Mouse (Mus musculus) forebrain, embryonic 11.5 days (tissue): ENCODE data around the gene Psd. TPM values are rescaled to one million over a fixed set of nuclear protein-coding genes. Genes with fewer than 3 reads are reported as not detected.

Experiments
- ATAC-seq: fragments of 200-750 bp; cut with Nextera tagmentation; replicated peaks from 2 replicates; pipeline ENCODE4 v1.8.0; 2017; ENCODE audit warnings: moderate TSS enrichment; ENCODE audit not compliant: low FRiP score
- DNase-seq: peaks from one replicate; pipeline ENCODE4 v3.0.0-alpha.2; 2017; ENCODE audit warnings: low spot score
- H3K27ac ChIP-seq: fragments of 300-500 bp; sonication (generic); 2 replicates; pipeline ENCODE4 v1.5.1; 2014; ENCODE audit warnings: low read depth, low read length
- H3K27me3 ChIP-seq: fragments of 300-500 bp; sonication (generic); 2 replicates; pipeline ENCODE4 v1.6.1; 2014; ENCODE audit warnings: mild to moderate bottlenecking, low read length, mixed read lengths; ENCODE audit not compliant: control insufficient read depth, insufficient read depth
- H3K36me3 ChIP-seq: fragments of 300-500 bp; sonication (generic); 2 replicates; pipeline ENCODE4 v1.6.1; 2014; ENCODE audit warnings: mild to moderate bottlenecking, low read length, moderate library complexity, mixed read lengths; ENCODE audit not compliant: control insufficient read depth, insufficient read depth
- H3K4me1 ChIP-seq: fragments of 300-500 bp; sonication (generic); replicated peaks from 2 replicates; pipeline ENCODE4 v1.6.1; 2014; ENCODE audit warnings: low read length, mixed read lengths; ENCODE audit not compliant: control insufficient read depth, insufficient read depth
- H3K4me2 ChIP-seq: fragments of 300-500 bp; sonication (generic); 2 replicates; pipeline ENCODE4 v1.6.1; 2014; ENCODE audit warnings: low read depth, mild to moderate bottlenecking, low read length, moderate library complexity, mixed read lengths; ENCODE audit not compliant: severe bottlenecking
- H3K4me3 ChIP-seq: fragments of 300-500 bp; sonication (generic); 2 replicates; pipeline ENCODE4 v1.5.1; 2014; ENCODE audit warnings: low read depth, low read length
- H3K9ac ChIP-seq: fragments of 300-500 bp; sonication (generic); 2 replicates; pipeline ENCODE4 v1.6.1; 2014; ENCODE audit warnings: low read length
- H3K9me3 ChIP-seq: fragments of 300-500 bp; sonication (generic); 2 replicates; pipeline ENCODE4 v1.6.1; 2016; ENCODE audit warnings: low read length, mixed read lengths; ENCODE audit not compliant: control insufficient read depth
- WGBS: fragments of 180-500 bp; shearing (Covaris S2); extraction: QIAGEN DNeasy Blood & Tissue Kit; methylation state at CpG from one replicate; pipeline ENCODE4 v1.1.7; 2014; 5-methylcytosine and 5-hydroxymethylcytosine counted together
- polyA plus RNA-seq: library from polyadenylated mRNA; unstranded; fragments of >200 nt; fragmentation: Nextera tagmentation; extraction: Ambion mirVana; gene quantifications from 2 replicates; pipeline ENCODE4 v1.2.1, GENCODE M21; 2014

Gene Psd
- polyA plus RNA-seq, 1 experiment from 2014 or later = 10.7 TPM

DNA sequence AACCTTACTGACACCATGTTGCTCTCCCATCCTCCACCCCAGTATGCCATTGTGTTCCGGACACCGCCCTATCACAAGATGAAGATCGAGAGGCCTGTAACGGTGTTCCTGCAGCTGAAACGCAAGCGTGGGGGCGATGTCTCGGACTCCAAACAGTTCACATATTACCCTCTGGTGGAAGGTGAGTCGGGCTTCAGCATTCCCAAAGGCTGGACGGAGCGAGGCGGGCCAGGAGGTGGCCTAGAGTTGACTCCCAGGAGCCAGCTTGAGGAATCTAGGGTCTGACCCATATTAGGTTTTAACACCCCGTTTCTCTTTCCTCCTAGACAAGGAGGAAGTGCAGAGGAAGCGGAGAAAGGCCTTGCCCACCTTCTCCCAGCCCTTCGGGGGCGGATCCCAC is 18.7 kb downstream of the Psd start:
- DNase-seq (peak; percentile 55), ATAC-seq (no peak)
- Histone ChIP-seq H3K4me1 (peaks cover 10% of the 10 kb centered on the region), H3K27ac (no peak overlapping the region), H3K9me3 (no peaks in the 10 kb centered on the region), H3K4me3 (no peak overlapping the region; the same call in 1 of the 2 replicates), H3K9ac (0 out of 2 replicates have a peak overlapping the region, but pooled peaks have one; percentile 20), H3K36me3 (no peaks in the 10 kb centered on the region), H3K27me3 (peaks cover 28% of the 10 kb centered on the region), H3K4me2 (peak overlapping the region; percentile 74; the same call in 1 of the 2 replicates)
- 51% methylated on average over 16 of the region's 16 CpGs for WGBS

- ATAC-seq = no peak
- Histone ChIP-seq H3K4me1 (peaks cover 10% of the 10 kb centered on the region), H3K9me3 (no peaks in the 10 kb centered on the region), H3K27ac (no peak overlapping the region), H3K4me2 (no peak overlapping the region), H3K36me3 (no peaks in the 10 kb centered on the region), H3K4me3 (no peak overlapping the region), H3K27me3 (peaks cover 24% of the 10 kb centered on the region), H3K9ac (no peak overlapping the region)
- WGBS = 72% methylated on average over 16 of the region's 16 CpGs
- no peak for DNase-seq
These were observed 19.2 kb downstream of the Psd start for GRCm38 (mm10) chr19:46307781-46308180.

DNA sequence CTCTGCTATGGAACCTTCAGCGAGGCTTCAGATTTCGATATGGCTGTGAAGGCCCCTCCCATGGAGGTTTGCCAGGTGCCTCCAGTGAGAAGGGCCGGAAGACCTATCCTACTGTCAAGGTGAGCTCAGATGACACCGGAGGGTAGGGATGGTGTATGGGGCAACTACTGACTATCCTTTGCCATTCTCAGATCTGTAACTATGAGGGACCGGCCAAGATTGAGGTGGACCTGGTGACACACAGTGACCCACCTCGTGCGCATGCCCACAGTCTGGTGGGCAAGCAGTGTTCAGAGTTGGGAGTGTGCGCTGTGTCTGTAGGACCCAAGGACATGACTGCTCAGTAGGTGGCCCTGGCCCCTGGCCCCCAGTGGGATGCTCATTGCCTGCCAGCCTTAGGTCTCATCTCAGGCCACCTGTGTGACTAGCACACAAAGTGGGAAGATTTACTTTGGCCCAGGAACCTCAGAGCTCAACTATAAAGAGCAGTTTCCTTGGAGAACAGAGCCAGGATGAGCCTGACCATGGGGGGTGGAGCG is 20.1 kb downstream of the Psd start:
- H3K36me3 ChIP-seq = no peaks in the 10 kb centered on the region
- no peak overlapping the region for H3K4me2 ChIP-seq
- H3K9ac ChIP-seq = no peak overlapping the region
- peaks cover 24% of the 10 kb centered on the region for H3K27me3 ChIP-seq
- WGBS = 89% methylated on average over 9 of the region's 9 CpGs
- ATAC-seq (no peak), DNase-seq (no peak)
- no peaks in the 10 kb centered on the region for H3K9me3 ChIP-seq
- H3K27ac ChIP-seq = no peak overlapping the region
- H3K4me3 ChIP-seq = no peak overlapping the region
- H3K4me1 ChIP-seq = peaks cover 10% of the 10 kb centered on the region

GRCm38 (mm10) chr19:46306268-46306610 is 20.7 kb downstream of the Psd start:
- peak; percentile 47 for DNase-seq
- Histone ChIP-seq H3K27ac (no peak overlapping the region), H3K4me2 (peak overlapping the region; percentile 91), H3K36me3 (no peaks in the 10 kb centered on the region), H3K27me3 (peaks cover 24% of the 10 kb centered on the region), H3K9ac (peak overlapping the region; percentile 61; the same call in 1 of the 2 replicates), H3K4me1 (peaks cover 10% of the 10 kb centered on the region), H3K9me3 (no peaks in the 10 kb centered on the region), H3K4me3 (peak overlapping the region; percentile 57)
- no peak for ATAC-seq
- WGBS = 50% methylated on average over 5 of the region's 5 CpGs

GRCm38 (mm10) chr19:46305432-46306267 is 21.3 kb downstream of the Psd start:
- H3K4me2 ChIP-seq = peak overlapping the region; percentile 91
- peaks cover 24% of the 10 kb centered on the region for H3K27me3 ChIP-seq
- ATAC-seq (peak; percentile 57), DNase-seq (peak; percentile 92)
- no peaks in the 10 kb centered on the region for H3K9me3 ChIP-seq
- under 1% methylated on average over 42 of the region's 43 CpGs for WGBS
- peak overlapping the region; percentile 61 for H3K9ac ChIP-seq
- peak overlapping the region; percentile 57 for H3K4me3 ChIP-seq
- H3K4me1 ChIP-seq = peaks cover 10% of the 10 kb centered on the region
- no peaks in the 10 kb centered on the region for H3K36me3 ChIP-seq
- H3K27ac ChIP-seq = no peak overlapping the region

GRCm38 (mm10) chr19:46304908-46305333 is 22.0 kb downstream of the Psd start:
- peaks cover 10% of the 10 kb centered on the region for H3K4me1 ChIP-seq
- DNase-seq (peak; percentile 73), ATAC-seq (peak; percentile 47)
- H3K27ac ChIP-seq = no peak overlapping the region
- peaks cover 24% of the 10 kb centered on the region for H3K27me3 ChIP-seq
- peak overlapping the region; percentile 61 for H3K9ac ChIP-seq
- whole genome bisulfite sequencing = under 1% methylated on average over 34 of the region's 34 CpGs
- no peaks in the 10 kb centered on the region for H3K36me3 ChIP-seq
- H3K9me3 ChIP-seq = no peaks in the 10 kb centered on the region
- H3K4me2 ChIP-seq = peak overlapping the region; percentile 91
- H3K4me3 ChIP-seq = peak overlapping the region; percentile 57

DNA sequence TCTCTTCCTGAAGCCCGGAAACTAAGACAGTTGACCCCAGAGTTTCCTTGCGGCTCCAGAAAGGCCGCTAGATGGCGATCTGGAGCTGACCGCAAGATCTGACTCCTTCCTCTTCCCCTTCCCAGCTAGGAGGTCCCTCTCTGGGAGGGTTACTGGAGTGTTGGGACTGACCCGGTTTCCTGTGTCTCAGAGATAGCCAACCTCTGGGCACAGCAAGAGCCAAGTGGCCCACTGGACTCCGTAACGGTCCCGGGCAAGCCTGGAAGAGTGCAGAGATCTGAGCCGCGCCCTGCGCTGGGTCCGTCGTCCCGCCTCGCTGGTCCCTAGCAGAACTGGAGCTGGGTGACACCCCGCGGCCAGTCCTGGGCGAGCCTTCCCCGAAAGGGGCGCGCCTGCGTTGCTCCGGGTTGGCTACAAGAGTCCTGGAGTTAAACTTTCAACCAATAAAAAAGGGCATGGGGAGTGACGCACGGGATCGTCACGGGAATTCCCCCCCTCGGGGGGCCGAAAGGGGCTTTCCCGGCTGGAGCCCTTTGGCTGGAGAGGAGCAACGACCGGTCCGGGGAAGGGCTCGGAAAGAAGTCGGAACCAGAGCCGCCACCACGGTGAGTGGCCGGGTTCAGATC is 22.6 kb downstream of the Psd start, which contains the start of gene Nfkb2:
Gene Nfkb2, plus strand, starts transcription at position 105 of the 626 bp plus-strand sequence.
- Histone ChIP-seq H3K9ac (peak within 1 kb of the TSS; percentile 61), H3K4me2 (peak within 1 kb of the TSS; percentile 91), H3K27me3 (peaks cover 24% of the 10 kb centered on the region), H3K27ac (no peak within 1 kb of the TSS), H3K9me3 (no peaks in the 10 kb centered on the region), H3K4me3 (peak within 1 kb of the TSS; percentile 57), H3K4me1 (peaks cover 10% of the 10 kb centered on the region), H3K36me3 (no peaks in the 10 kb centered on the region)
- WGBS = under 1% methylated on average over 39 of the region's 39 CpGs
- ATAC-seq = peak; percentile 76
- peak; percentile 92 for DNase-seq

- ATAC-seq = no peak
- H3K27ac ChIP-seq = no peak overlapping the region
These were observed 23.4 kb downstream of the Psd start for GRCm38 (mm10) chr19:46303251-46304215.

More at GRCm38 (mm10) chr19:46303251-46304215, 23.4 kb downstream of the Psd start:
- Histone ChIP-seq H3K27me3 (peaks cover 20% of the 10 kb centered on the region), H3K36me3 (no peaks in the 10 kb centered on the region), H3K9ac (no peak overlapping the region), H3K4me1 (peaks cover 7% of the 10 kb centered on the region), H3K4me3 (peak overlapping the region; percentile 57; the same call in 1 of the 2 replicates), H3K9me3 (no peaks in the 10 kb centered on the region), H3K4me2 (peak overlapping the region; percentile 91)
- DNase-seq = peak; percentile 51
- 58% methylated on average over 18 of the region's 18 CpGs for WGBS
